Mouse (Mus musculus) heart, embryonic 16.5 days (tissue): Measurements from ENCODE around the gene Arid1b. TPM values are rescaled to one million over a fixed set of nuclear protein-coding genes. Genes with fewer than 3 reads are reported as not detected.
A peak's percentile ranks its signal among the peaks of the same experiment; 100 is the strongest.
"Not testable (repeated sequence)": the region's sequence is repeated elsewhere in the genome, so short reads cannot be mapped to it uniquely, and the experiment has no call there.

Source experiments
- ATAC-seq: fragments of 200-750 bp; cut with Nextera tagmentation; replicated peaks from 2 replicates; pipeline ENCODE4 v1.8.0; 2017; ENCODE audit warnings: moderate number of reproducible peaks; ENCODE audit not compliant: insufficient read depth, low FRiP score; ENCODE audit errors: extremely low read depth
- H3K27ac ChIP-seq: fragments of 300-500 bp; sonication (generic); 2 replicates; pipeline ENCODE4 v1.5.1; 2014; ENCODE audit warnings: mild to moderate bottlenecking, low read length, control low read depth, moderate library complexity
- H3K27me3 ChIP-seq: fragments of 300-500 bp; sonication (generic); 2 replicates; pipeline ENCODE4 v1.6.1; 2014; ENCODE audit warnings: low read length, mixed read lengths; ENCODE audit not compliant: control insufficient read depth, insufficient read depth
- H3K36me3 ChIP-seq: fragments of 300-500 bp; sonication (generic); 2 replicates; pipeline ENCODE4 v1.6.1; 2014; ENCODE audit not compliant: control insufficient read depth, insufficient read depth
- H3K4me1 ChIP-seq: fragments of 300-500 bp; sonication (generic); 2 replicates; pipeline ENCODE4 v1.6.1; 2014; ENCODE audit warnings: low read length, mixed read lengths; ENCODE audit not compliant: control insufficient read depth, insufficient read depth
- H3K4me2 ChIP-seq: fragments of 300-500 bp; sonication (generic); 2 replicates; pipeline ENCODE4 v1.6.1; 2014; ENCODE audit warnings: low read depth, mild to moderate bottlenecking, control low read depth, low read length
- H3K4me3 ChIP-seq: fragments of 300-500 bp; sonication (generic); 2 replicates; pipeline ENCODE4 v1.5.1; 2014; ENCODE audit warnings: mild to moderate bottlenecking, control low read depth, low read length
- H3K9ac ChIP-seq: fragments of 300-500 bp; sonication (generic); 2 replicates; pipeline ENCODE4 v1.6.1; 2014; ENCODE audit warnings: low read length, control low read depth
- H3K9me3 ChIP-seq: fragments of 300-500 bp; sonication (generic); replicated peaks from 2 replicates; pipeline ENCODE4 v1.6.1; 2016; ENCODE audit warnings: low read length; ENCODE audit not compliant: control insufficient read depth
- WGBS: fragments of 180-500 bp; shearing (Covaris S2); extraction: QIAGEN DNeasy Blood & Tissue Kit; methylation state at CpG from one replicate; pipeline ENCODE4 v1.1.7; 2014; 5-methylcytosine and 5-hydroxymethylcytosine counted together
- polyA plus RNA-seq: library from polyadenylated mRNA; unstranded; fragments of >200 nt; fragmentation: Nextera tagmentation; extraction: Ambion mirVana; gene quantifications from 2 replicates; pipeline ENCODE4 v1.2.1, GENCODE M21; 2015

Gene Arid1b
- polyA plus RNA-seq, 1 experiment from 2014 or later = 7.1 TPM

GRCm38 (mm10) chr17:5109343-5109742 lies 115.2 kb downstream of the Arid1b start:
- H3K4me1 ChIP-seq = peaks cover 34% of the 10 kb centered on the region
- 80% methylated on average over 8 of the region's 8 CpGs for whole genome bisulfite sequencing
- no peak overlapping the region for H3K4me3 ChIP-seq

GRCm38 (mm10) chr17:5110159-5110558 lies 116.0 kb downstream of the Arid1b start:
- 58% methylated on average over 4 of the region's 4 CpGs for WGBS

More at GRCm38 (mm10) chr17:5109343-5109742, 115.2 kb downstream of the Arid1b start:
- H3K36me3 ChIP-seq = no peaks in the 10 kb centered on the region
- H3K4me2 ChIP-seq = no peak overlapping the region
- H3K27me3 ChIP-seq = no peaks in the 10 kb centered on the region
- no peak overlapping the region for H3K9ac ChIP-seq
- H3K9me3 ChIP-seq = no peaks in the 10 kb centered on the region
- H3K27ac ChIP-seq = no peak overlapping the region
- no peak for ATAC-seq

GRCm38 (mm10) chr17:5110981-5111380 lies 116.8 kb downstream of the Arid1b start:
- H3K27me3 ChIP-seq, H3K36me3 ChIP-seq, H3K9me3 ChIP-seq, ATAC-seq, H3K27ac ChIP-seq, H3K4me2 ChIP-seq, H3K4me3 ChIP-seq, H3K9ac ChIP-seq: not testable (repeated sequence)
- peaks cover 32% of the 10 kb centered on the region for H3K4me1 ChIP-seq
- WGBS = 97% methylated on average over 5 of the region's 5 CpGs

More at GRCm38 (mm10) chr17:5110159-5110558, 116.0 kb downstream of the Arid1b start:
- no peaks in the 10 kb centered on the region for H3K27me3 ChIP-seq
- no peaks in the 10 kb centered on the region for H3K36me3 ChIP-seq
- no peak overlapping the region for H3K4me3 ChIP-seq
- no peak overlapping the region for H3K4me2 ChIP-seq
- no peak for ATAC-seq
- H3K9ac ChIP-seq = no peak overlapping the region
- peaks cover 31% of the 10 kb centered on the region for H3K4me1 ChIP-seq
- H3K27ac ChIP-seq = no peak overlapping the region
- no peaks in the 10 kb centered on the region for H3K9me3 ChIP-seq

- no peaks in the 10 kb centered on the region for H3K36me3 ChIP-seq
- H3K9me3 ChIP-seq = no peaks in the 10 kb centered on the region
- H3K27me3 ChIP-seq = no peaks in the 10 kb centered on the region
- 69% methylated on average over 4 of the region's 4 CpGs for WGBS
- no peak overlapping the region for H3K9ac ChIP-seq
- ATAC-seq = no peak
- H3K27ac ChIP-seq = no peak overlapping the region
- no peak overlapping the region for H3K4me2 ChIP-seq
- H3K4me1 ChIP-seq = peaks cover 30% of the 10 kb centered on the region
- no peak overlapping the region for H3K4me3 ChIP-seq
These were observed 118.0 kb downstream of the Arid1b start for GRCm38 (mm10) chr17:5112116-5112515.

GRCm38 (mm10) chr17:5115952-5116351 lies 121.8 kb downstream of the Arid1b start:
- Histone ChIP-seq H3K4me2 (peak overlapping the region; percentile 21; the same call in 1 of the 2 replicates), H3K27me3 (no peaks in the 10 kb centered on the region), H3K4me3 (no peak overlapping the region), H3K27ac (peak overlapping the region; percentile 42), H3K4me1 (peaks cover 32% of the 10 kb centered on the region), H3K9ac (no peak overlapping the region), H3K9me3 (no peaks in the 10 kb centered on the region), H3K36me3 (no peaks in the 10 kb centered on the region)
- peak; percentile 68 for ATAC-seq
- WGBS = 44% methylated on average over 6 of the region's 6 CpGs

- Histone ChIP-seq H3K36me3 (no peaks in the 10 kb centered on the region), H3K27me3 (no peaks in the 10 kb centered on the region), H3K9ac (no peak overlapping the region), H3K4me3 (no peak overlapping the region), H3K4me2 (no peak overlapping the region), H3K27ac (peak overlapping the region; percentile 60), H3K4me1 (peaks cover 32% of the 10 kb centered on the region), H3K9me3 (no peaks in the 10 kb centered on the region)
- 60% methylated on average over 2 of the region's 2 CpGs for whole genome bisulfite sequencing
- ATAC-seq = no peak
These were observed 122.9 kb downstream of the Arid1b start for GRCm38 (mm10) chr17:5116990-5117389.

GRCm38 (mm10) chr17:5118171-5118570 lies 124.0 kb downstream of the Arid1b start:
- Histone ChIP-seq H3K27me3 (no peaks in the 10 kb centered on the region), H3K4me3 (no peak overlapping the region), H3K9me3 (no peaks in the 10 kb centered on the region), H3K4me2 (no peak overlapping the region), H3K27ac (peak overlapping the region; percentile 62), H3K4me1 (peaks cover 32% of the 10 kb centered on the region), H3K9ac (no peak overlapping the region), H3K36me3 (no peaks in the 10 kb centered on the region)
- ATAC-seq = 0 out of 2 replicates have a peak, but pooled peaks have one; percentile 42
- WGBS = 55% methylated on average over 4 of the region's 4 CpGs

GRCm38 (mm10) chr17:5124643-5125042 lies 130.5 kb downstream of the Arid1b start:
- Histone ChIP-seq H3K4me2 (no peak overlapping the region), H3K36me3 (0 out of 2 replicates have a peak, but pooled peaks cover 3% of the 10 kb centered on the region), H3K4me3 (no peak overlapping the region), H3K9ac (no peak overlapping the region), H3K4me1 (peaks cover 19% of the 10 kb centered on the region), H3K27me3 (no peaks in the 10 kb centered on the region), H3K9me3 (no peaks in the 10 kb centered on the region), H3K27ac (no peak overlapping the region)
- no peak for ATAC-seq
- WGBS = 52% methylated on average over 2 of the region's 2 CpGs

- ATAC-seq = no peak
- Histone ChIP-seq H3K9me3 (no peaks in the 10 kb centered on the region), H3K4me1 (peaks cover 19% of the 10 kb centered on the region), H3K4me3 (no peak overlapping the region), H3K36me3 (0 out of 2 replicates have a peak, but pooled peaks cover 3% of the 10 kb centered on the region), H3K9ac (no peak overlapping the region), H3K27ac (no peak overlapping the region), H3K27me3 (no peaks in the 10 kb centered on the region), H3K4me2 (no peak overlapping the region)
- WGBS = 58% methylated on average over 5 of the region's 5 CpGs
These were observed 131.1 kb downstream of the Arid1b start for GRCm38 (mm10) chr17:5125084-5125855.
